Mouse (Mus musculus) stomach, postnatal 0 days (tissue): ENCODE data around the gene Izumo4. TPM values are rescaled to one million over a fixed set of nuclear protein-coding genes. Genes with fewer than 3 reads are reported as not detected.

Experiments
- ATAC-seq: fragments of 200-750 bp; cut with Nextera tagmentation; 2 replicates; pipeline ENCODE4 v1.8.0; 2017; ENCODE audit not compliant: low FRiP score, low TSS enrichment
- DNase-seq: peaks from one replicate; pipeline ENCODE4 v3.0.0-alpha.2; 2016; ENCODE audit warnings: low spot score
- H3K27ac ChIP-seq: fragments of 300-500 bp; sonication (generic); replicated peaks from 2 replicates; pipeline ENCODE4 v1.5.1; 2014; ENCODE audit warnings: mild to moderate bottlenecking, control low read depth
- H3K27me3 ChIP-seq: fragments of 300-500 bp; sonication (generic); 2 replicates; pipeline ENCODE4 v1.6.1; 2014; ENCODE audit warnings: low read length; ENCODE audit not compliant: control insufficient read depth, insufficient read depth
- H3K36me3 ChIP-seq: fragments of 300-500 bp; sonication (generic); 2 replicates; pipeline ENCODE4 v1.6.1; 2014; ENCODE audit warnings: low read length, mixed read lengths; ENCODE audit not compliant: control insufficient read depth, insufficient read depth
- H3K4me1 ChIP-seq: fragments of 300-500 bp; sonication (generic); replicated peaks from 2 replicates; pipeline ENCODE4 v1.6.1; 2014; ENCODE audit warnings: antibody characterized with exemption; ENCODE audit not compliant: control insufficient read depth, insufficient read depth
- H3K4me2 ChIP-seq: fragments of 300-500 bp; sonication (generic); replicated peaks from 2 replicates; pipeline ENCODE4 v1.6.1; 2014; ENCODE audit warnings: low read depth, mild to moderate bottlenecking, control low read depth, moderate library complexity
- H3K4me3 ChIP-seq: fragments of 300-500 bp; sonication (generic); 2 replicates; pipeline ENCODE4 v1.5.1; 2014; ENCODE audit warnings: low read depth, low read length, control low read depth
- H3K9ac ChIP-seq: fragments of 300-500 bp; sonication (generic); 2 replicates; pipeline ENCODE4 v1.6.1; 2014; ENCODE audit warnings: mild to moderate bottlenecking, low read length, control low read depth, mixed read lengths
- H3K9me3 ChIP-seq: fragments of 300-500 bp; sonication (generic); 2 replicates; pipeline ENCODE4 v1.6.1; 2016; ENCODE audit warnings: low read length; ENCODE audit not compliant: control insufficient read depth
- CTCF ChIP-seq: IDR thresholded peaks from 2 replicates; pipeline ENCODE4 v1.5.1; 2016; ENCODE audit warnings: antibody characterized with exemption, low read depth, mild to moderate bottlenecking, moderate library complexity
- EP300 ChIP-seq: optimal IDR thresholded peaks from 2 replicates; pipeline ENCODE3; 2016; ENCODE audit warnings: antibody characterized with exemption
- WGBS: fragments of 180-500 bp; shearing (Covaris S2); extraction: QIAGEN DNeasy Blood & Tissue Kit; methylation state at CpG from one replicate; pipeline ENCODE4 v1.1.7; 2014; 5-methylcytosine and 5-hydroxymethylcytosine counted together
- polyA plus RNA-seq: library from polyadenylated mRNA; unstranded; fragments of >200 nt; fragmentation: Nextera tagmentation; extraction: Ambion mirVana; gene quantifications from 2 replicates; pipeline ENCODE4 v1.2.1, GENCODE M21; 2015

Izumo4 gene
- polyA plus RNA-seq, 1 experiment from 2014 or later = 14.8 TPM

DNA sequence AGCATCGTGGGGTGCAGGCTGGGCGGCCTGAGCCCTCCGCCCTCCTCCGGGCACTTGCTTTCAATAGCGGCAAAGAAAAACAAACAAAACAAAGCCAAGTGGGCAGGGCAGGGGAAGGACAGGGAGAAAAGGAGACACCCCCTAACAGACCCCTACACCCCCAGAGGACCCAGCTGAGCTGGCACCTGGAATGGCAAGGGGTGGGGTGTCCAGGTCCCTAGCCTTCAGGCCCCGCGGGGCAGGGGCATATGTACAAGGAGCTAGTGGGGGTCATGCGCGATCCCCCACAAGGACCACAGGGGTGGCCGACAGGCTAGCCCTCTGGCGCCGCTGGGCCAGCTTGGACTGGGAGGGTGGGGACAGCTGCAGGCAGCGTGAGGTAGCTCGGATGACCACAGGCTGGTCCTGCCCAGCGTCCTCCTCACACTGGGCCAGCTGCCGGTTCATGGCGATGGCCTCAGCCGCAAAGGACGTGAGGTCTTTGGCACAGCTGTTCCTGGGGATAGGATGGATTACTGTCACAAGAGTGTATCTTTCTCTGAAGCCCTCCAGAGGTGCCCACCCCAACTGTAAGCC, 35.1 kb upstream of the Izumo4 start:
- no peaks in the 10 kb centered on the region for H3K9me3 ChIP-seq
- DNase-seq (no peak), ATAC-seq (no peak)
- no peak overlapping the region for H3K4me3 ChIP-seq
- 66% methylated on average over 19 of the region's 19 CpGs for WGBS
- H3K27ac ChIP-seq = peak overlapping the region; percentile 94; the same call in 1 of the 2 replicates
- H3K4me2 ChIP-seq = no peak overlapping the region
- no peak overlapping the region for H3K9ac ChIP-seq
- peaks cover 54% of the 10 kb centered on the region for H3K36me3 ChIP-seq
- H3K27me3 ChIP-seq = no peaks in the 10 kb centered on the region
- H3K4me1 ChIP-seq = peaks cover 7% of the 10 kb centered on the region; the same call in 1 of the 2 replicates
- TF ChIP-seq EP300 (no peak), CTCF (no peak)

- Histone ChIP-seq H3K27me3 (no peaks in the 10 kb centered on the region), H3K4me1 (peaks cover 7% of the 10 kb centered on the region), H3K9ac (no peak overlapping the region), H3K9me3 (no peaks in the 10 kb centered on the region), H3K27ac (peak overlapping the region; percentile 53), H3K4me3 (no peak overlapping the region), H3K36me3 (peaks cover 62% of the 10 kb centered on the region), H3K4me2 (no peak overlapping the region)
- TF ChIP-seq EP300 = no peak
- TF ChIP-seq CTCF = no peak
- DNase-seq (peak; percentile 87), ATAC-seq (peak; percentile 7; the same call in 1 of the 2 replicates)
- WGBS = 63% methylated on average over 11 of the region's 11 CpGs
Measured at GRCm38 (mm10) chr10:80668614-80669013, 33.4 kb upstream of the Izumo4 start.

DNA sequence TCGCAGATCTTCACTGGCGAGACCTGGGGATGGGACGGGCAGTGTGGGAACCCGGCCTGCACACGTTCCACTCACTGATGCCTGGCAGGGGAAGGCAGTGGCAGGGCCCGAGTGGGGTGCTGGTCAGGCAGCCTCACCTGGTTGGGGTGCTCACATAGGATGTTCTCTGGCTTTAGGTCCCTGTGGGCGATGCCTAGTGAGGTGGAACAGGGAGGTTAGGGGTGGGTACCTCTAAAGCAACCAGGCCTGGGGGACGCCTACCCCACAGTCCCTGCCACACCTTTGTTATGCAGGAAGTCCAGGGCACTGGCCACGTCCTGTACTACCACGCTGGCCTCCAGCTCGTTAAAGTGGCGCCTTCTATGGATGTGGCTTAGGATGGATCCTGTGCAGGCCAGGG, 33.0 kb upstream of the Izumo4 start:
- no peak overlapping the region for H3K9ac ChIP-seq
- DNase-seq (no peak), ATAC-seq (no peak)
- H3K27me3 ChIP-seq = no peaks in the 10 kb centered on the region
- H3K4me2 ChIP-seq = no peak overlapping the region
- no peaks in the 10 kb centered on the region for H3K9me3 ChIP-seq
- peaks cover 63% of the 10 kb centered on the region for H3K36me3 ChIP-seq
- H3K27ac ChIP-seq = peak overlapping the region; percentile 53
- peaks cover 9% of the 10 kb centered on the region for H3K4me1 ChIP-seq
- WGBS = 79% methylated on average over 12 of the region's 12 CpGs
- H3K4me3 ChIP-seq = no peak overlapping the region
- TF ChIP-seq CTCF (no peak), EP300 (no peak)

DNA sequence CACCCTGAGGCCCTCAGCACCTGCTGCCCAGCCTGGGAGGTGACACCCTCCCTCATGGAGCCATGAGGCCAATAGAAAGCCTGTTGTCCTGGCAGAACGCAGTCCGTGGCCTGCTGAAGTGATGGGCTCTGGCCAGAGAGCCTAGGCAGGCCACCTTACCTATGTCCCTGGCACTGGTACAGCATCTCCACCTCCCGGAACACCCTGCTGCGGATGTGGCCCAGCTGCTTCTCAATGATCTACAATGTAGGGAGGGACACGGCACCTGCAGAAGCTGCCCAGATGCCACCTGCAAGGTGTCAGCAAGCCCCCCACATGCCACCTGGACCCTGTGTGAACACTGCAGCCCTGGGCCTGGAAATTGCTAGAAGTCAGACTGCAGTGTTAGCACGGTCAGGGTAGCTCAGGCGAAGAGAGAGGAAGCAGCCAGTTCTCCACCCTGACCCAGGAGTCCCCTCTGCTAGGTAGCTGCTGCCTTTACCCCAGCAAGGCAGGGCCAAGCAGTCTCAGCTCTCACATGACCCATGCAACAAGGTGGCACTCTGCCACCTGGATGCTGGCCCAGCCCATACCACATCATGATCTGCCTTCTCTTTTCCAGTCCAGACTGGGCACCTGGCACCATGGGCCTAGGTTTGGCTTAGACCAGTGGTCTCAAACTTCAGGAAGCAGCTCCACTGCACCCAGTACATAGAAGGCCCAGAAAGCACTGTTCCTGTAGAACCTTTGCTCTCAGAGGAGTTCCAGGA, 32.1 kb upstream of the Izumo4 start:
- Histone ChIP-seq H3K4me1 (peaks cover 16% of the 10 kb centered on the region), H3K4me2 (no peak overlapping the region), H3K27me3 (no peaks in the 10 kb centered on the region), H3K4me3 (no peak overlapping the region), H3K9me3 (no peaks in the 10 kb centered on the region), H3K36me3 (peaks cover 63% of the 10 kb centered on the region), H3K9ac (peak overlapping the region; percentile 35), H3K27ac (peak overlapping the region; percentile 35; the same call in 1 of the 2 replicates)
- 77% methylated on average over 7 of the region's 7 CpGs for WGBS
- TF ChIP-seq CTCF (no peak), EP300 (no peak)
- ATAC-seq = 0 out of 2 replicates have a peak, but pooled peaks have one; percentile 3
- peak; percentile 73 for DNase-seq

DNA sequence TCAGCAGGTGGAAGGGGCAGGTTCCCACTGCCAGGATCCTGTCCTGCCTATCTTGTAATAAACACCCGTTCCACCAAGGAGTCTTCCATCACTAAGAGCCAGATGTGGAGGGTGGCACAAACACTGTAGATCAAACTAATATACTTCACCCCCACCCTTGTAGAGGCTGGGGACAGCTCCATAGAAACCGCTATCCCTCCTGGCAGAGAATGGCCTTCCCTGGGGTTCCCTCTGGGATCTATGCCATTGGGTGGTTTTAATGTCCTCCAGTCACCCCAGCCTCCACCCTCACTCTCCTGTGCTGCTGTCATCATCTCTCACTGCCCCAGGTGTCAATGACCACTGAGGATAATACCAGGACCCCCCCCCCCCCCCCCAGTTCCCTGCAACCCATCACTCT, 31.5 kb upstream of the Izumo4 start:
- H3K27ac ChIP-seq = peak overlapping the region; percentile 35; the same call in 1 of the 2 replicates
- TF ChIP-seq EP300 = no peak
- TF ChIP-seq CTCF = no peak
- peaks cover 12% of the 10 kb centered on the region for H3K4me1 ChIP-seq
- peaks cover 63% of the 10 kb centered on the region for H3K36me3 ChIP-seq
- no peaks in the 10 kb centered on the region for H3K9me3 ChIP-seq
- peak overlapping the region; percentile 35; the same call in 1 of the 2 replicates for H3K9ac ChIP-seq
- no peaks in the 10 kb centered on the region for H3K27me3 ChIP-seq
- no peak overlapping the region for H3K4me2 ChIP-seq
- ATAC-seq (no peak), DNase-seq (no peak)
- WGBS = 81% methylated on average over 2 of the region's 2 CpGs
- H3K4me3 ChIP-seq = no peak overlapping the region

- H3K27ac ChIP-seq = no peak overlapping the region
- peaks cover 58% of the 10 kb centered on the region for H3K36me3 ChIP-seq
- no peaks in the 10 kb centered on the region for H3K27me3 ChIP-seq
- no peak overlapping the region for H3K9ac ChIP-seq
- H3K4me3 ChIP-seq = no peak overlapping the region
- H3K9me3 ChIP-seq = no peaks in the 10 kb centered on the region
- 85% methylated on average over 4 of the region's 4 CpGs for WGBS
- H3K4me1 ChIP-seq = peaks cover 11% of the 10 kb centered on the region
- DNase-seq = no peak
- H3K4me2 ChIP-seq = no peak overlapping the region
- TF ChIP-seq EP300 (no peak), CTCF (no peak)
- ATAC-seq = no peak
Measured at GRCm38 (mm10) chr10:80671251-80671650, 30.7 kb upstream of the Izumo4 start.
